Mouse (Mus musculus) MEL (cell line): ENCODE results near the gene Shcbp1l. TPM values are rescaled to one million over a fixed set of nuclear protein-coding genes. Genes with fewer than 3 reads are reported as not detected.

Experiments
- DNase-seq: peaks from one replicate; pipeline ENCODE4 v3.0.0; 2011; ENCODE audit warnings: low read depth, low spot score
- H3K27ac ChIP-seq: 2 replicates; pipeline ENCODE4 v1.5.1; 2012; ENCODE audit warnings: low read depth, mild to moderate bottlenecking, control low read depth, low read length, moderate library complexity; ENCODE audit not compliant: control insufficient read depth
- H3K27me3 ChIP-seq, 2 experiments: fragments of 150-350 bp in 1 of 2; sonication (generic) in 1 of 2; 2 replicates each; pipeline ENCODE4 v1.6.1; 2012; ENCODE audit warnings: low read length in 2 of 2, mild to moderate bottlenecking in 2 of 2, improper control_type of control experiment in 1 of 2, moderate library complexity in 1 of 2; ENCODE audit not compliant: insufficient read depth in 2 of 2, control insufficient read depth in 1 of 2
- H3K36me3 ChIP-seq, 2 experiments: 2 replicates each; pipeline ENCODE4 v1.6.1; 2012 to 2014; ENCODE audit warnings: low read length in 2 of 2, improper control_type of control experiment in 1 of 2, inconsistent platforms in 1 of 2, mild to moderate bottlenecking in 1 of 2; ENCODE audit not compliant: insufficient read depth in 2 of 2, control insufficient read depth in 1 of 2
- H3K4me1 ChIP-seq, 2 experiments: fragments of 150-350 bp in 1 of 2; sonication (generic) in 1 of 2; 2 replicates each; pipeline ENCODE4 v1.6.1; 2012; ENCODE audit warnings: low read length in 2 of 2, improper control_type of control experiment in 1 of 2, mild to moderate bottlenecking in 1 of 2; ENCODE audit not compliant: insufficient read depth in 2 of 2, control insufficient read depth in 1 of 2
- H3K4me3 ChIP-seq, 2 experiments: fragments of 150-350 bp in 1 of 2; sonication (generic) in 1 of 2; 2 replicates each; pipeline ENCODE4 v1.5.1; 2012; ENCODE audit warnings: low read depth in 2 of 2, low read length in 2 of 2, mild to moderate bottlenecking in 2 of 2, moderate library complexity in 2 of 2, control low read depth in 1 of 2, improper control_type of control experiment in 1 of 2; ENCODE audit not compliant: control insufficient read depth in 1 of 2, insufficient read depth in 1 of 2
- H3K79me2 ChIP-seq: 2 replicates; pipeline ENCODE4 v1.6.1; 2012; ENCODE audit warnings: mild to moderate bottlenecking, low read length, moderate library complexity; ENCODE audit not compliant: control insufficient read depth, poor library complexity, insufficient read depth
- H3K9ac ChIP-seq: 2 replicates; pipeline ENCODE4 v1.6.1; 2012; ENCODE audit warnings: low read depth, mild to moderate bottlenecking, control low read depth, low read length, moderate library complexity; ENCODE audit not compliant: control insufficient read depth, poor library complexity, severe bottlenecking
- H3K9me3 ChIP-seq: fragments of 150-350 bp; sonication (generic); replicated peaks from 2 replicates; pipeline ENCODE4 v1.6.1; 2012; ENCODE audit warnings: mild to moderate bottlenecking, low read length, improper control_type of control experiment, moderate library complexity; ENCODE audit not compliant: insufficient read depth
- CHD1 ChIP-seq: IDR thresholded peaks from 2 replicates; pipeline ENCODE4 v1.6.1; 2012; ENCODE audit warnings: low read depth, mild to moderate bottlenecking, inconsistent platforms, low read length, improper control_type of control experiment
- CHD2 ChIP-seq: IDR thresholded peaks from 2 replicates; pipeline ENCODE4 v1.6.1; 2011; ENCODE audit warnings: low read length, improper control_type of control experiment
- CTCF ChIP-seq, 3 experiments: IDR thresholded peaks in 2 of 3; conservative IDR thresholded peaks in 1 of 3; 2 replicates each; pipeline ENCODE4 v1.5.1; 2011 to 2012; ENCODE audit warnings: low read length in 3 of 3, low read depth in 2 of 3, mild to moderate bottlenecking in 2 of 3, improper control_type of control experiment in 1 of 3, inconsistent platforms in 1 of 3, mixed read lengths in 1 of 3, moderate library complexity in 1 of 3; ENCODE audit not compliant: control insufficient read depth in 1 of 3, insufficient read depth in 1 of 3, poor library complexity in 1 of 3, severe bottlenecking in 1 of 3
- ELF1 ChIP-seq: IDR thresholded peaks from 2 replicates; pipeline ENCODE4 v1.6.1; 2014; ENCODE audit warnings: low read depth, mild to moderate bottlenecking, inconsistent platforms, low read length, improper control_type of control experiment, moderate library complexity
- JUND ChIP-seq: IDR thresholded peaks from 2 replicates; pipeline ENCODE4 v1.6.1; 2011; ENCODE audit warnings: low read depth, mild to moderate bottlenecking, improper control_type of control experiment, low read length
- MAFK ChIP-seq: IDR thresholded peaks from 2 replicates; pipeline ENCODE4 v1.6.1; 2011; ENCODE audit warnings: low read depth, mild to moderate bottlenecking, low read length, improper control_type of control experiment, borderline replicate concordance
- MAZ ChIP-seq: IDR thresholded peaks from 2 replicates; pipeline ENCODE4 v1.6.1; 2012; ENCODE audit warnings: low read depth, mild to moderate bottlenecking, inconsistent platforms, low read length, improper control_type of control experiment
- MYB ChIP-seq: IDR thresholded peaks from 2 replicates; pipeline ENCODE4 v1.6.1; 2011; ENCODE audit warnings: mild to moderate bottlenecking, low read depth, low read length, improper control_type of control experiment
- MYC ChIP-seq: IDR thresholded peaks from 2 replicates; pipeline ENCODE4 v1.6.1; 2011; ENCODE audit warnings: low read depth, mild to moderate bottlenecking, low read length, improper control_type of control experiment, moderate library complexity
- POLR2A ChIP-seq, 2 experiments: IDR thresholded peaks; 2 replicates each; pipeline ENCODE4 v1.6.1; 2011 to 2012; ENCODE audit warnings: low read length in 2 of 2, mild to moderate bottlenecking in 2 of 2, control low read depth in 1 of 2, improper control_type of control experiment in 1 of 2, low read depth in 1 of 2, moderate library complexity in 1 of 2; ENCODE audit not compliant: control insufficient read depth in 1 of 2, insufficient read depth in 1 of 2, poor library complexity in 1 of 2
- RAD21 ChIP-seq: IDR thresholded peaks from 2 replicates; pipeline ENCODE4 v1.6.1; 2011; ENCODE audit warnings: mild to moderate bottlenecking, low read depth, low read length, improper control_type of control experiment
- SMC3 ChIP-seq: IDR thresholded peaks from 2 replicates; pipeline ENCODE4 v1.6.1; 2011; ENCODE audit warnings: low read depth, low read length, improper control_type of control experiment
- TAL1 ChIP-seq: IDR thresholded peaks from 2 replicates; pipeline ENCODE4 v1.6.1; 2012; ENCODE audit warnings: mild to moderate bottlenecking, inconsistent platforms, low read length, moderate library complexity, mixed read lengths
- UBTF ChIP-seq: IDR thresholded peaks from 2 replicates; pipeline ENCODE4 v1.6.1; 2012; ENCODE audit warnings: low read depth, mild to moderate bottlenecking, inconsistent platforms, low read length, improper control_type of control experiment, moderate library complexity, borderline replicate concordance; ENCODE audit not compliant: insufficient read depth
- ZC3H11A ChIP-seq: IDR thresholded peaks from 2 replicates; pipeline ENCODE4 v1.6.1; 2012; ENCODE audit warnings: low read depth, mild to moderate bottlenecking, inconsistent platforms, low read length, improper control_type of control experiment
- ZNF384 ChIP-seq: IDR thresholded peaks from 2 replicates; pipeline ENCODE4 v1.6.1; 2012; ENCODE audit warnings: low read depth, mild to moderate bottlenecking, inconsistent platforms, low read length, improper control_type of control experiment
- polyA plus RNA-seq, 2 experiments: library from polyadenylated mRNA; stranded (reverse) in 1 of 2; unstranded in 1 of 2; fragments of >175 nt in 1 of 2; fragments of >200 nt in 1 of 2; gene quantifications; 2 replicates each; pipeline versions ENCODE4 v1.2.1 to v1.2.4; 2012; ENCODE audit warnings: low replicate concordance in 2 of 2, low read depth in 1 of 2; ENCODE audit not compliant: insufficient read length in 2 of 2, insufficient read depth in 1 of 2, missing spikeins in 1 of 2
- total RNA-seq: library from RNA; depleted of rRNA; stranded (reverse); fragments of 300-350 nt; gene quantifications from 2 replicates; pipeline ENCODE4 v1.2.3, GENCODE M21; 2012

The Shcbp1l gene
- total and polyA plus RNA-seq, 3 experiments = 2.4 to 3.7 TPM; not detected in 1

GRCm38 (mm10) chr1:153456137-153456536, 31.2 kb downstream of the Shcbp1l start:
- no peak for DNase-seq
- Histone ChIP-seq H3K79me2 (no peaks in the 10 kb centered on the region; the same call in 1 of the 2 replicates), H3K4me3 (no peak overlapping the region), H3K27ac (no peak overlapping the region), H3K36me3 (peaks cover 2 to 42% of the 10 kb centered on the region in 2 experiments; a peak in 3 of 4 replicates), H3K27me3 (no peaks in the 10 kb centered on the region), H3K9me3 (no peaks in the 10 kb centered on the region), H3K4me1 (no peaks in the 10 kb centered on the region), H3K9ac (no peak overlapping the region)
- TF ChIP-seq MYB (no peak), TAL1 (no peak), ZNF384 (no peak), ELF1 (no peak), ZC3H11A (no peak), RAD21 (no peak), MAZ (no peak), SMC3 (no peak)

- Histone ChIP-seq H3K4me1 (no peaks in the 10 kb centered on the region), H3K27me3 (no peaks in the 10 kb centered on the region), H3K27ac (no peak overlapping the region), H3K36me3 (peaks cover 4 to 84% of the 10 kb centered on the region in 2 experiments), H3K4me3 (no peak overlapping the region), H3K9me3 (no peaks in the 10 kb centered on the region), H3K79me2 (peaks cover 1% of the 10 kb centered on the region; the same call in 1 of the 2 replicates), H3K9ac (no peak overlapping the region)
- no peak for DNase-seq
- TF ChIP-seq CTCF (IDR thresholded peaks at IDR 0.05 in 2 of 3, conservative IDR thresholded peaks at IDR 0.05 in 1 of 3; ENCODE audit: control insufficient read depth in 1 of 3, insufficient read depth in 1 of 3, low read depth in 2 of 3, low read length in 3 of 3, poor library complexity in 1 of 3, severe bottlenecking in 1 of 3) (no peak), POLR2A (IDR thresholded peaks at IDR 0.05; ENCODE audit: control insufficient read depth in 1 of 2, insufficient read depth in 1 of 2, low read depth in 1 of 2, low read length in 2 of 2, poor library complexity in 1 of 2) (no peak), MAFK (no peak), CHD1 (no peak), UBTF (no peak)
These were observed 36.8 kb downstream of the Shcbp1l start for GRCm38 (mm10) chr1:153461796-153462195.

GRCm38 (mm10) chr1:153479296-153479695, 54.3 kb downstream of the Shcbp1l start:
- Histone ChIP-seq H3K4me3 (no peak overlapping the region), H3K27me3 (no peaks in the 10 kb centered on the region), H3K36me3 (peaks cover 50 to 84% of the 10 kb centered on the region in 2 experiments), H3K9ac (no peak overlapping the region), H3K27ac (no peak overlapping the region), H3K9me3 (no peaks in the 10 kb centered on the region), H3K4me1 (peaks cover 5 to 8% of the 10 kb centered on the region in 2 experiments), H3K79me2 (peaks cover 42% of the 10 kb centered on the region)
- TF ChIP-seq MYC (no peak), JUND (0 out of 2 replicates have a peak, but pooled peaks have one; percentile 4), ZNF384 (no peak), CHD2 (no peak)
- DNase-seq = no peak
